ENCODE assay signal across 10 mouse cellular contexts in genomic region chr15:5115173-5115572, GRCm38 (mm10). TPM values are rescaled to one million over a fixed set of nuclear protein-coding genes. Genes with fewer than 3 reads are reported as not detected.
A peak's percentile ranks its signal among the peaks of the same experiment; 100 is the strongest.
DNase-seq lines count a peak whose midpoint lies in the region; ATAC-seq and TF ChIP-seq lines count a peak whose summit lies in the region.
"Had no signal": no experiment of that assay in that cellular context is flagged by ENCODE, and none has a peak within 500 bp of the region (broad histone marks: within the 10 kb centered on the region; RNA-seq: fewer than 3 reads in every experiment).

No protein-coding gene starts in this region.

- no peaks in the 10 kb centered on the region for H3K27me3 ChIP-seq in embryonic facial prominence, embryonic 15.5 days
- H3K27me3 ChIP-seq in limb, embryonic 10.5 days (ENCODE audit: low read depth, poor library complexity, severe bottlenecking) = no peaks in the 10 kb centered on the region
- no peaks in the 10 kb centered on the region for H3K27me3 ChIP-seq in neural tube, embryonic 13.5 days

- intact Hi-C loops in left cerebral cortex, adult 2 months (cut with DNase I) = no loop called here

- no peak for TF ChIP-seq CTCF in left cerebral cortex, adult 2 months (IDR thresholded peaks at IDR 0.05)

- H3K36me3 ChIP-seq in embryonic facial prominence, embryonic 15.5 days = peaks cover 25% of the 10 kb centered on the region
- peaks cover 31% of the 10 kb centered on the region for H3K36me3 ChIP-seq in limb, embryonic 10.5 days
- H3K36me3 ChIP-seq in neural tube, embryonic 13.5 days = peaks cover 28% of the 10 kb centered on the region

- DNase-seq in left cerebral cortex, adult 2 months (ENCODE audit: extremely low spot score in 1 of 2, low spot score in 2 of 2) = no peak
- DNase-seq in left cerebral cortex, adult 9 months (ENCODE audit: low spot score in 2 of 2) = no peak
- DNase-seq in limb, embryonic 10.5 days (ENCODE audit: low spot score) = no peak
- DNase-seq in spleen, postnatal 10 days (ENCODE audit: low spot score in 2 of 2) = no peak
- no peak for DNase-seq in layer of hippocampus, postnatal 14 days (ENCODE audit: low spot score in 2 of 2)
- no peak for DNase-seq in cerebellum, adult 9-10 months
- DNase-seq: right cerebral cortex, postnatal 25 days had no signal

- H3K27ac ChIP-seq in left cerebral cortex, adult 2 months = no peak overlapping the region; the same call in 1 of the 2 replicates
- peak overlapping the region; percentile 97 for H3K27ac ChIP-seq in embryonic facial prominence, embryonic 15.5 days (replicated peaks)
- H3K27ac ChIP-seq in limb, embryonic 10.5 days = peak overlapping the region; percentile 95
- H3K27ac ChIP-seq in neural tube, embryonic 13.5 days (replicated peaks) = peak overlapping the region; percentile 92; the same call in 1 of the 2 replicates

- no peaks in the 10 kb centered on the region for H3K9me3 ChIP-seq in embryonic facial prominence, embryonic 15.5 days (replicated peaks)
- H3K9me3 ChIP-seq in limb, embryonic 10.5 days (replicated peaks) = no peaks in the 10 kb centered on the region
- no peaks in the 10 kb centered on the region for H3K9me3 ChIP-seq in neural tube, embryonic 13.5 days

- WGBS in embryonic facial prominence, embryonic 15.5 days = 58% methylated on average over 8 of the region's 8 CpGs
- 67% methylated on average over 8 of the region's 8 CpGs for WGBS in limb, embryonic 10.5 days
- 60% methylated on average over 8 of the region's 8 CpGs for WGBS in neural tube, embryonic 13.5 days

- H3K4me2 ChIP-seq in embryonic facial prominence, embryonic 15.5 days (replicated peaks) = peak overlapping the region; percentile 65
- H3K4me2 ChIP-seq in neural tube, embryonic 13.5 days = peak overlapping the region; percentile 91

- ATAC-seq in embryonic facial prominence, embryonic 15.5 days (ENCODE audit: insufficient number of reproducible peaks, low FRiP score, low TSS enrichment, low read depth) = no peak
- no peak for ATAC-seq in neural tube, embryonic 13.5 days (ENCODE audit: low read depth)

- H3K4me1 ChIP-seq in embryonic facial prominence, embryonic 15.5 days = peaks cover 19% of the 10 kb centered on the region
- peaks cover 13% of the 10 kb centered on the region for H3K4me1 ChIP-seq in limb, embryonic 10.5 days
- peaks cover 31% of the 10 kb centered on the region for H3K4me1 ChIP-seq in neural tube, embryonic 13.5 days (replicated peaks)

- peak overlapping the region; percentile 62; the same call in 1 of the 2 replicates for H3K4me3 ChIP-seq in left cerebral cortex, adult 2 months
- peak overlapping the region; percentile 79 for H3K4me3 ChIP-seq in embryonic facial prominence, embryonic 15.5 days (replicated peaks)
- peak overlapping the region; percentile 88 for H3K4me3 ChIP-seq in limb, embryonic 10.5 days
- peak overlapping the region; percentile 96 for H3K4me3 ChIP-seq in neural tube, embryonic 13.5 days

- H3K9ac ChIP-seq in embryonic facial prominence, embryonic 15.5 days = no peak overlapping the region
- peak overlapping the region; percentile 79 for H3K9ac ChIP-seq in neural tube, embryonic 13.5 days

RNA-seq across cellular contexts. Expression of gene Rpl37, which starts 1.3 kb away (rescaled TPM):
- total RNA-seq in left cerebral cortex, adult 2 months (2021) = 100 to 1,000 TPM; 252 to 283 TPM
- polyA plus RNA-seq in embryonic facial prominence, embryonic 15.5 days (2015; fragmentation: Nextera tagmentation; extraction: Ambion mirVana) = 560 and 603 TPM in 2 replicates
- 460 and 572 TPM in 2 replicates for polyA plus RNA-seq in limb, embryonic 10.5 days (2016; fragmentation: Nextera tagmentation; extraction: Ambion mirVana)
- 354 and 411 TPM in 2 replicates for polyA plus RNA-seq in neural tube, embryonic 13.5 days (2015; fragmentation: Nextera tagmentation; extraction: Ambion mirVana)
- 100 to 1,000 TPM; 210 to 230 TPM for total RNA-seq in layer of hippocampus, postnatal 14 days (2021)

RNA-seq across cellular contexts. Expression of gene Card6, which starts 6.8 kb away (rescaled TPM):
- 1 to 10 TPM; 2.2 to 2.7 TPM for total RNA-seq in left cerebral cortex, adult 2 months (2021)
- polyA plus RNA-seq in embryonic facial prominence, embryonic 15.5 days (2015; fragmentation: Nextera tagmentation; extraction: Ambion mirVana) = 1.7 and 1.9 TPM in 2 replicates
- polyA plus RNA-seq in limb, embryonic 10.5 days (2016; fragmentation: Nextera tagmentation; extraction: Ambion mirVana) = 0.49 and 0.95 TPM in 2 replicates
- polyA plus RNA-seq in neural tube, embryonic 13.5 days (2015; fragmentation: Nextera tagmentation; extraction: Ambion mirVana) = 1.1 and 2.0 TPM in 2 replicates
- 1 to 10 TPM; 2.0 to 3.7 TPM for total RNA-seq in layer of hippocampus, postnatal 14 days (2021)

RNA-seq across cellular contexts. Expression of gene Prkaa1, which starts 28.5 kb away (rescaled TPM):
- 10 to 100 TPM; 20.1 to 21.7 TPM for total RNA-seq in left cerebral cortex, adult 2 months (2021)
- polyA plus RNA-seq in embryonic facial prominence, embryonic 15.5 days (2015; fragmentation: Nextera tagmentation; extraction: Ambion mirVana) = 16.1 and 17.2 TPM in 2 replicates
- 15.0 and 16.2 TPM in 2 replicates for polyA plus RNA-seq in limb, embryonic 10.5 days (2016; fragmentation: Nextera tagmentation; extraction: Ambion mirVana)
- 16.1 and 18.6 TPM in 2 replicates for polyA plus RNA-seq in neural tube, embryonic 13.5 days (2015; fragmentation: Nextera tagmentation; extraction: Ambion mirVana)
- 10 to 100 TPM; 19.2 to 20.8 TPM for total RNA-seq in layer of hippocampus, postnatal 14 days (2021)

RNA-seq across cellular contexts. Expression of gene C7, which starts 51.6 kb away (rescaled TPM):
- total RNA-seq in left cerebral cortex, adult 2 months (2021) = under 1 TPM; 0.65 to 0.81 TPM
- 0.09 TPM in 1 of 2 replicates, not detected in the other for polyA plus RNA-seq in embryonic facial prominence, embryonic 15.5 days (2015; fragmentation: Nextera tagmentation; extraction: Ambion mirVana)
- 0.05 TPM in 1 of 2 replicates, not detected in the other for polyA plus RNA-seq in limb, embryonic 10.5 days (2016; fragmentation: Nextera tagmentation; extraction: Ambion mirVana)
- not detected in 2 replicates for polyA plus RNA-seq in neural tube, embryonic 13.5 days (2015; fragmentation: Nextera tagmentation; extraction: Ambion mirVana)
- total RNA-seq in layer of hippocampus, postnatal 14 days (2021) = under 1 TPM; 0.14 to 0.28 TPM
- total RNA-seq: common myeloid progenitor, adult 5-6 weeks had no signal
